Mouse (Mus musculus): ENCODE measurements around the gene Vapa. TPM values are rescaled to one million over a fixed set of nuclear protein-coding genes. Genes with fewer than 3 reads are reported as not detected.

Gene Vapa
- total RNA-seq, 2 experiments from 2014 or later = 147 to 195 TPM

DNA sequence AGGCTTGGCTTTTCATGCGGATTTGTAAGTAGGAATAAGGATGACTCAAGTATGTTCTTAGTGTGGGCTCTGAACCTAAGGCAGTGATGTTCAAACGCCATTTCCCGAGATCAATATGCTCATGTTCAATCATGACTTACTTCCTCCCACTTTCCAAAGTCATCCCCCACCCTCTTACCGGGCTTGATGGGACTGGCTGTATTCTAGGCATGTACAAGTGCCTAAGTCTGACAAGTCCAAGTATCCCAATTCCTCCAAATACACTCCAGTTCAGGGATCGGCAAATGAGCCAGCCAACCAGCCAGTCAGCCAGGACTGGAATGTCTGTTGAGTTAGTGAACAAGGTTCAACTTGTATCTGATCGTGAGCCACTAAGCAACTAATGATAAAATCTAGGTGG lies 12.9 kb upstream of the Vapa start:
- no peak for ATAC-seq (replicated peaks; ENCODE audit: poor library complexity)

DNA sequence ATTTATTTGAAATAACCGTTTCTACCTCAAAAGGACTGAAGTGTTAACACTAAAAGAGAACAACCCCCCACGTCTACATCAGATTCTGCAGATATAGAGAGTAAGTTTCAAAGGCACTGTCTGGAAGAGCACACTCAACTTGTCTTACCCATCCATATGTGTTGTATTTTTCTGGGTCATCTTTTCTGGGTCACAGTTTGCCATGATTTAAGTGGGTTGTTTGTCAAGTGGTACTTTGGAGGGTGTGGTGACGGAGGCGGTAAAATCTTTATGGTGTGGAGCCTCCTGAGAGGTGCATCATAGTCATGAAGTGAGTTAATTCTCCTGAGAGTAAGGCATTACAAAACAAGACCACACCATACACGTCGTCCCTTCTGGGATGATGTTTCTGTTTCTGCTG lies 12.2 kb upstream of the Vapa start:
- no peak for ATAC-seq (replicated peaks; ENCODE audit: poor library complexity)

DNA sequence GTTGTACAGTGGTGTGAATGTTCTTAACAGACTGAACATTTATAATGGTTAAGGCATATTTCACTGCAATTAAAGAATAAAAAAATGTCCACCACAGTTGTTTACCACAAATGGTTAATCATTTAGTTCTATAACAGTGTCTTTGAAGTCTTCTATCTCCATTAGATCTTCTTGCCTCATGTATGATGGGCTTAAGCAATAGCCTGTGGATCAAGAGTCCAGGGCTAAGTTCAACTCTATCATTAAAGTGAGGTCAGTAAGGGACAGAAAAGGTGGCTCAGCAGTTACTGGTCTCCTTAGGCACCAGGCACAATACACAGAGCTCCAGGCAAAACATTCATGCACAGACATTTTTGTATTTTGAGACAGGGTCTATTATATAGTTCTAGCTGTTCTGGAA lies 9.8 kb upstream of the Vapa start:
- ATAC-seq (replicated peaks; ENCODE audit: poor library complexity) = no peak

DNA sequence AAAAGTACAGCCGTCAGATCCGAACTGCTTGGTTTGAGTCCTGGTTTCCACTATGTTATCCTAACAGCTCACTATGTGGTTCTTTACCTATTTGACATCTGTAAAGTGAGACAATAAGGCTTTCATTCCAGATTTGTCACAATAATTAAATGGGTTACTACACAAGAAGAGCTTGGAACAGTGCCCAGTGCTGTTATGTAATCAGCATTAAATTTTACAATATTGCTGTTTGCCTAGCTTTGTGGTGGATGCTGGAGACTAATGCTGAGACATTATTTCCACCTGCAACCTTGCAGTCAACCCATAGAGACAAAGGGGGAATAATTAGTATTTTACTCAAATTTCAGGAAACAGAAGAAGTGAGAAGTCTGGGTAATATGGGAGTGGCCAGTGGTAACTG lies 5.1 kb upstream of the Vapa start:
- peak; percentile 16; the same call in 1 of the 2 replicates for ATAC-seq (replicated peaks; ENCODE audit: poor library complexity)

DNA sequence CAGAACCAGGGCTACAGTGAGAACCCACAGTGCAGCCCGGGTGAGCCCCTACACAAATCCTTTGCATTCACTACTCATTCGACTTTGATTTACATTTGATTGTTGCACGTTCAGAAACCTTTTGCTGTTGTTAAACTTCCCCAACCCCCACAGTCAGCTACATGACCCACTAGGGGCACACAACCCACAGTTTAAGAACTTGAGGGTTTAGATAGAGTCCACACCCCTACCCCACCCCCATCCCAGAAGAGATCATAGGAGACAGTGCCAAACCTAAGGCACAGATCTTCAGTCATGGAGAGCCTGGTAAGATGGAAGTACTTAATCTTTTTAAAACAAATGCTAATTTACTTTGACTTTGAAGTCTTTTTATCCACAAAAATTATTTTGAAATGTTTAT lies 2.3 kb upstream of the Vapa start:
- no peak for ATAC-seq (replicated peaks; ENCODE audit: poor library complexity)

DNA sequence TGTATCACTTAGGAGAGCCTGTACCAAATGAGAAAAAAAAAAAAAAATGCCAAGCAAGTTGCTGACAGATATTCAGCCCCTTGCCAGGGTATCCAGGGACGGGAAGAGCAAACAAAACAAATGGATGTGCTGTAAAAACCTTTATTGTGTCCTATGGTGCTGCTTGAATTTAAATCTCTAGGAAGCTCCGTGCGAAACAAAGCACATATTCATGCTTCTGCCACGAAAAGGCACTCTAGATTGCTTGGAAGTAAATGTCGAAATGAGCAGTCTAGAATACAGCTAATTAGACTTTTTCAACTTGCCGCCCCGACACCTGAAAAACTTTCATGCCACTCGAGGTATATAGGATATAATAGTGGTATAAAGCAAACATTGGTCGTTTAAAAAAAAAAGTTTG lies 1.1 kb upstream of the Vapa start:
- no peak for ATAC-seq (replicated peaks; ENCODE audit: poor library complexity)

DNA sequence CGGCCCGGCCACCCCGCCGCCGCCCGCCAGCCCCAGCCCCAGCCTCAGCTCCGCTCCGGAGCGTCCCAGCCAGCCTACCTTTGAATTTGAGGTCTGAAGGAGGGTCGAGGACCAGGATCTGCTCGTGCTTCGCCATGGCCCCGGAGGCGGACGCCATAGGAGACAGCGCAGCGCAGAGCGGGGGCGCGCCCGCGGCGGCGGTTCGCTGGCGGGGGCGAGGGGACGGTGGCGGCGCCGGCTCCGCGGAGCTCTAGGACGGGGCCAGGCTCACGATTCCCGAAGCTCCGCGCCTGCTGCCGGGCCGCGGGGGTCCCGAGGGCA lies 253 bp downstream of the Vapa start:
- ATAC-seq (replicated peaks; ENCODE audit: poor library complexity) = peak; percentile 0; the same call in 1 of the 2 replicates

DNA sequence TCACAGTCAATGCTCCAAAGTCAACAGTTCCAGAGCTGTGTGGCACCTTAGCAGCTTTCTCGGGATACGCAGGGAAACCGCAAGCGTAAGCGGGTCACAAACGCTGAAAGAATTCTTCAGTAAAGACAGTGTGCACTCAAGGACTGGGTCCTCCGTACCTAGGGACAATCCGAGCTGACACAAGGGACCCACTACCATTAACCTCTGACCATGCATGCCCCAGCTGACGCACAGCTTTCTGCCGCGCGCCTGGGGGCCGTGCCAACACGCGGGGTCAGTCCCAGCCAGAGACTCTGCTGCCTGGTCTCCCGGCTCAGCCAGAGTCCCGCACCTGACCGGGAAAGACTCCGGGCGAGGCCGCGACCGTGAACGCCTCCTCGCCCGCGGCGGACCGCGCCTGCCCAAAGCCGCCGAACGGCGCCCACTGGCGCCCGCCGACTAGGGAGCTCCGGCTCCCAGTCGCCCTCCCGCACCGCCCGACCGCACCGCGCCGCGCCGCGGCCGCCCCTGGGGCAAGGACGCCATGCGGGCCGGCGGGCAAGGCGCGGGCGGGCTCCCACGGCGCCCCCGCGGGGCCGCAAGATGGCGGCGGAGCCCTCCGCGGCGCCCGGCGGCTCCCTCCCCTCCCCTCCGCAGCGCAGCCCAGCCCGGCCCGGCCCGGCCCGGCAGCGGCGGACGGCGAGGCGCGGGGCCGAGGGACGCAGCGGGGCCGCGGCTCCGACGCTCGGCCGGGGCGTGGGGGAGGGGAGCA lies 789 bp downstream of the Vapa start:
- ATAC-seq (replicated peaks; ENCODE audit: poor library complexity) = no peak

DNA sequence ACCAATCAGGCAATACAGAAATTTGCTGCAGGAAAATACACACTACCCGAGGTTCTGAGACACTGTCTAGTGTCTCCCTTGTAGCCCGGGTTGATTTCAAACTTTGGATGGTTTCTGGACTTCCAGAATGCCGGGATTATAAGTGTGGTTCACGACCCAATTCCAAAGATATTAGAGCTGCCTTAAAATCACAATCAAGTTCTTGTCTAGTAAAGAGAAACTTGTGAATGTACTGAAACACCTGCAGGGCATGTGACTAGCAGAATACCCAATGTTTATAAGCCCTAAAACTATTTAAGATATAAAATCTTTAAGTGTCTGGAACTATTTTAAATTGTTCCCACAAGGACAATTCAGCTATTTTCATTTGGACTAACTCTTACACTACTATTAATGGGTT lies 1.6 kb downstream of the Vapa start:
- ATAC-seq (replicated peaks; ENCODE audit: poor library complexity) = no peak

DNA sequence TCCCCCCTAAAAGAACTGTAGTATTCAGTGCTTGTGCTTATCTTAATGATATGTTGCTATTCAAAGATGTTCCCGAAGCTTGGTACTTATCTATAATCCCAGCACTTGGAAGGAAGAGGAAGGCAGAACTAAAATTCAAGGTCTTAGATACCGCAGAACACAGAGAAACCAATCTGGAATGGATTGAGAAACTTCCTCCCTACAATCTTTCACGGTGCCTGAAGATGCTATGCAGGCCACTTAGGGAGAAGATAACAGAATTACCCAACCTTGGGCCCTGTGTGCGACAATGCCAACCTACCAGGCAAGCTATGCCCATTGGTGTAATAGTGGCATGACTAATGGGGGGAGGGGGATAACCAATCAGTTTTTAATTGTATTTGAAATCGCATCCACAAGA lies 4.6 kb downstream of the Vapa start:
- ATAC-seq (replicated peaks; ENCODE audit: poor library complexity) = peak; percentile 33

DNA sequence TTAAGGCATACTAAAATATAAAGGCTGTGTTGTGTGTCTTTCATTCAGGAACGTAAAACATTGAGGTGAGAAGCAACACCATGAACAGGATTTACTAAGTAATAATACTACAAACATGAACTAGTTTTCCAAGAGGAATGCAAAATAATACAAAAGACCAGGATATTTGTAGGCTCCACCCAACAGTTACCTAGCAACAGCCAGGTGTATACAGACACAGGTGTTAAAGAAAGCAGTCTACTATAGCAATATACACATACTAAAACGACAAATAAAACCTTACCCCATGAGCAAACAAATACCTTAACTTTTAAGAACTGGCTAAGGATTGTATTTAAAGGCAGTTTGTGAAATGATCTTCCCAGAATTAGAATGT lies 5.1 kb downstream of the Vapa start:
- ATAC-seq (replicated peaks; ENCODE audit: poor library complexity) = no peak

DNA sequence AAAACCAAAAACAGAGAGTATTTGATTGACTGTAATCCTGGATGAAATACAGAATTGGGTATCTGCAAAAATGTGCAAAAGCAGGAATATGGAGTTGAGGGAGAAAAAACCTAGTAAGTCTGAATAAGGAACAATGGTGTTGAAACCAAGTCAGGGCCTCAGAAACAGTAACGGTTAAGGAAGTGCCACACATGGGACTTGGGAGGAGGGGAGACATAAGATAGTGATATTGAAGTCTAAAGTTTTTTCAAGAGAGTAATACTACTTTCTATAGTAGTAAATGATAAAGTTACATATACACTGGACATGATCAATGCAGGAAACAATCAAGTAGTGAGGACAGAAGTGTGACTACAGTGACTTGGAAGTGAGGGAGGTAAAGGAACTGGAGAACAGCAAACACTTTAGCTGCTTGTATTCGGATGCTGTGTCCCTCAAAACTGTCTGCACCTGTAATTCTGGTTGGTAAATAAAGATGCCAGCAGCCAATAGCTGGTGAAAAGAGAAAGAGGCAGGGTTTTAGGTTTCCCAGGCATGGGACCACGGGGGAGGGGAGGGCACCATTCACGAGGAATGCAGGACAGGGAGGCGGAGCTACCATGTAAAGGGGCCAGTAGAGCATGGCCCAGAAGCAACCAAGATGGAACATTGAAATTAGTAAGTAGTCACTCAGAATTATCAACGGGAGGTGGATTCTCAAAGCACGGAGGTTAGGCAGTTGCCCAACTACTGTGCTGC lies 5.6 kb downstream of the Vapa start:
- ATAC-seq (replicated peaks; ENCODE audit: poor library complexity) = 0 out of 2 replicates have a peak, but pooled peaks have one; percentile 12

DNA sequence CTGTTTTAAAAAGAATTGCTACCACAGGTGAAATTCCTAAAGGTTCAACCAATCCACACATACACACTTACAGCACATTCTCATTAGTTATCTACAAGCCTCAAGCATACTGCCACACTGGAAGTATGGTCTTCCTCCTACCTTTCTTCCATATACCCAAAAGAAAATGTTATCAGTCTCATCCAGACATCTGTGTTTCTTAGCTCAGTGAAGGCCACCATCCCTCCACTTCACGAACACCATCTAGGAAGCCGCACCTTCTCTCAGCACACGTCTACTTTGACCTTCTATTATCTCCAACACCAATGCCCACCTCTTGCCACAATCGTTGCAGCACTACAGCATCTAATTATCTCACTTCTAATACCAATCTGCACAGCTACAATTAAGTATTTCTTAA lies 7.3 kb downstream of the Vapa start:
- peak; percentile 56 for ATAC-seq (replicated peaks; ENCODE audit: poor library complexity)

DNA sequence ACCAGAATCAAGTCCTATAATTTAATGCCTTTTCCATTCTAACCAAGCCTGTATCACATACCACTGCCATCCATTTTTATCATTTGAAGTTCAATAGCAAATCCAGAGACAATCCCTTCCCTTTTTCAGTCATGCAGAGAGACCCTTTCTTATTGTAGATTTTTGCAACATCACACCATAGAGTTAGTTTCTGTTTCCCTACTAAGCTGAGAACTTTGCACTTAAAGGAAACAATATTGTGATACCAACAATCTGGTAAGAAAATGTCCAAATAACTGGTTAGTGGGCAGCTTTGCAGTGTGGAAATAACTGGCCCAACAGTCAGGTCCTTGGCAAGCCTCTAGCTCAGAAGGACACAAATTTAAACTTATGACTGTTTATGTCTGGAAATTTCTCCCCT lies 8.5 kb downstream of the Vapa start:
- ATAC-seq (replicated peaks; ENCODE audit: poor library complexity) = peak; percentile 33

DNA sequence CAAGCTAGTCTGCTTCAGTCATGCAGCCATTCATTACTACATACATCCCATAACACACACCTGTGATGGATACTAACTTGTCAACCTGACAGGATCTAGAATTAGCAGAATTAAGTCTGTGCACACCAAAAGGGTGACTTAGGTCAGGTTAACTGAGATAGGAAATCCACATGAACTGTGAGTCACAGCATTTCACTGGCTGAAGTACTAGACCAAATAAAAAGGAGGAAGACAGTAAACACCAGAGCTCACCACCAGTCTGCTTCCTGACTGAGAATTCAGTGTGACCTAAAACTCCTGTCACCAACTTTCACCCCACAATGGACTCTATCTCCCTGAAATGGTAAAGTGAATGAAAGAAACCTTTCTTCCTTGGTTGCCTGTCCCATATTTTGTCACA lies 9.0 kb downstream of the Vapa start:
- ATAC-seq (replicated peaks; ENCODE audit: poor library complexity) = peak; percentile 22; the same call in 1 of the 2 replicates

DNA sequence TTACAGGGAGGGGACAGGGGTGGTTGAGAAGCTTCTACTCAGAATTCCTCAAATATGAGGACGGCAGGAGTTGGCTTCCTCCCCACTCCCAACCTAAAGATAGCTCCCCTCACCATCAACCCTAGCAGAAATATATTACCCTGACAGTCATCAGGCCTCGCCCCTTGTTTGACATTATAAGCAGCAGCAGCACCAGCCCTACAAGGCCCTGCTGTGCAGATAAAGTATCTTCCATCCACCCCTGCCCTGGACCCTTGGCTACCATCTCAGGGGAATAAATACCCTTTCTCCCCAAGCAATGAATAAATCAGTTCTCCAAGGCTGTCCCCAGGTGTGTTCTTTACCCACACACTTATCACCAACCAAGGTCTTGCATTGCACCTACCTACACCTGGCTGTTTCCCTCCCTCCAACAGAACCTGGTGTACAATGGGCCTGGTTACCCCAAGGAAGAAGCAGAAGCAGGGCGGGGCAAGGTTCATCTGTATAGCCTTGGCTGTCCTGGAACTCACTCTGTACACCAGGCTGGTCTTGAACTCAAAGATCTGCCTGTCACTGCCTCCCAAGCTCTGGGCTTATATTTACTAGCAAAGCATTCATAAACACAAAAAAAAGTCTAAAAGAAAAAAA lies 15.4 kb downstream of the Vapa start:
- no peak for ATAC-seq (replicated peaks; ENCODE audit: poor library complexity)

DNA sequence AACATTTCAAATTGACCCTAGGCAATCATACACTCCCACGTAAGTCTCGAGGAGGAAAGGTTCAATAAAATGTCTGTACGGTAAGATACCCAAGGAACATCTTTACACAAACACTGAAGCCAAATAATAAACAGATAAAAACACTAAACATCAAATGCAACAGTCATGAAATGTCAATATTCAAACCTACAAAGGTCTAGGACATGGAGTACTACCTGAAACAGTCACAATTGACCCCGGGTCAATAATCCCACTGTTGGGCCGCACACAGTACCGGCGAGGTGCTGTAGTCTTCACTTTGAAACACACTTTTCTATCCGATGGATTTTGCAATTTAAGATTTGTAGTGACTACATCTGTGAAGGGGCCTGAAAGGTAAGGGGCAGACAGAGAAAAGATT lies 18.7 kb downstream of the Vapa start:
- no peak for ATAC-seq (replicated peaks; ENCODE audit: poor library complexity)

DNA sequence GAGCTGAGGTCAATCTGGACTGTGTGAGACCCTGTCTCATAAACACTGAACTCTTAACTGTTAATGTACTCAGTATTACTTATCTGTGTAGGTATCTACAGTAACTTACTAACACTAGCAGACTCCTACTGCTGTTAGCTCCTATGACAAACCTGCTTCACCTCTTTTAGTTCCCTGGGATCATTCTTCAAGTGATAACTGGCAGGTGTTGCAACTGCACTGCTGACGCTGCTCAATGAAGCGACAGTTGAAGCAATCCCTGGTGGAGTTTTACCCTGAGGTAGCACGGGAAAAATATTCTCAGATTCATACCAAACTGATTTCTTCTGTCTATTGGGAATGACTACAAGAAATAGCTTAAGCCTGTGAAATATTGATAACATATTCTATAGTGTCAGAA lies 26.5 kb downstream of the Vapa start:
- no peak for ATAC-seq (replicated peaks; ENCODE audit: poor library complexity)

DNA sequence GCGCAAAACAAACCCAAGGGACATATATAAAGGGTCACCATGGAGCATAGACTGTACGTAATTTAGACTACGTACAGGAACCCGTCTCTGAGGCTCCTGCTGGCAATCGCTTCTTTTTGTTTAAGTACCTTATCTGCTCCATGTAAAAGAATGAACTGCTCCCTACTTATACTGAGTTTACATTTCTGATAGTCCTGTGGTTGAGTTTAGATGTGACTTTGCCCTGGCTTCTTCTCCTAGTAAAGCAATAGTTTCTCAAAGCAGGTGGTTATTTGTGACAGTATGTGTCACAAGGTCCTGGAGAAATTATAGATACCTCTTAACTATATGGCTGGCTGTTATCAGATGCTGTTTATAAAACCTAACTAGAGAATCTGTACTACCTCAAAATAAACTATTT lies 31.9 kb downstream of the Vapa start:
- no peak for ATAC-seq (replicated peaks; ENCODE audit: poor library complexity)

DNA sequence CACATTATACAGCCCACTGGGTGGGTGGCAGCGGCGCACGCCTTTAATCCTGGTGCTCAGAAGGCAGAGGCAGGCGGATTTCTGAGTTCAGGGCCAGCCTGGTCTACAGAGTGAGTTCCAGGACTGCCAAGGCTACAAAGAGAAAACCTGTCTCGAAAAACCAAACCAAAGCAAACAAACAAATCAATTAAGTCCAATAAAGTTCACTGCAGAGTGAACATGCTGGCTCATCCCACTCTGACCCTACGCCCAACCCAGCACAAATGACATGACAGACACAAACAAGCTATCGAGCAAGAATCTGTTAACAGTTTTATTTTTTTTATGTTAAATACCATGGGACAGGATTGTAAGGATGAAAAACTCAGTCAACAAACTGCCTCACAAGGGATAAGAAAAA lies 33.6 kb downstream of the Vapa start:
- no peak for ATAC-seq (replicated peaks; ENCODE audit: poor library complexity)

DNA sequence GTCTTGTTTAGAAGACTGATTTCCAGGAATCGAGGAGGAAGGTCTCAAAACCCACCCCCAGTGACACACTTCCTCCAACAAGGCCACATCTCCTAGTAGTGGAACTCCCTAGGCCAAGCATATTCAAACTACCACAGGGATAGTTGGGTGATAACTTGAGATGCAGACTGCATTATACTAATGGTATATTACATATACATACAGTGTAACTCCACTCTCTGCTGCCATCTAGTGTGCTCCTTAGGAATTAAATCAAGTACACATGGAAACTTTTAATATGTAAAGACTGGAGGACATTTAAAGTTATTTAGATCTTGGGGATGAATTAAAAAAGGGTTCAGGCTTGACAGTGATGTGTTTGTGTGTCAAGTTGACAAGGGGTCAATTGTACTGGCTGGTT lies 38.0 kb downstream of the Vapa start:
- peak; percentile 82 for ATAC-seq (replicated peaks; ENCODE audit: poor library complexity)

DNA sequence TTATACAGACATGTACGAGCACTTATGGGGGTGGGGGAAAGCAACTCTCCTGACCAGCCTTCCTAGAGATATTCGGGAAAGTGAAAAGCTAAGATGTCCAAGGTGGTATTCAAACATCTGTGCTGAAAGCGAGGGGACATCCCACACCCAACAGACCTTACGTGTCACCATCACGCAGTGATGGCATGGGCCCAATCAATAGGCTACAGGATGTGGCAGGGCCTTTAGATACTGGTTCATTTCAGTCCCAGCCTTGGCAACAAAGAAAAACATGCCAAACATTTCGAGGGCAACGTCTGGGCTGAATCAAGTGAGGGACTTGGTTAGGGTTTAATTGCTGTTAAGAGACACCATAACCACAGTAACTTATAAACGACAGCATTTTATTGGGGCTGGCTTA lies 38.5 kb downstream of the Vapa start:
- no peak for ATAC-seq (replicated peaks; ENCODE audit: poor library complexity)

Data from megakaryocyte progenitor cell, adult 5-6 weeks (primary cell).